Mouse (Mus musculus) left cerebral cortex, postnatal 36 days (tissue): ENCODE results near the gene Itgb4. TPM values are rescaled to one million over a fixed set of nuclear protein-coding genes. Genes with fewer than 3 reads are reported as not detected.

ENCODE experiments used
- DNase-seq, 2 experiments: peaks; one replicate each; pipeline ENCODE4 v3.0.0; 2021 to 2022; ENCODE audit warnings: low spot score in 2 of 2, mixed read lengths in 1 of 2
- intact Hi-C: fragments of 180-260 bp; cut with DNase I; formaldehyde crosslinking; loops from one replicate; pipeline ENCODE4 v1.15.1; 2025
- total RNA-seq, 2 experiments: library from RNA; stranded (reverse); gene quantifications; 2 replicates each; pipeline ENCODE4 v1.2.3; 2021

Itgb4 gene
- total RNA-seq, 2 experiments from 2014 or later = 5.1 to 7.3 TPM

GRCm38 (mm10) chr11:116043286-116043685 lies 68.8 kb downstream of the Itgb4 start:
- DNase-seq = no peak
- intact Hi-C loops = no loop called here

DNA sequence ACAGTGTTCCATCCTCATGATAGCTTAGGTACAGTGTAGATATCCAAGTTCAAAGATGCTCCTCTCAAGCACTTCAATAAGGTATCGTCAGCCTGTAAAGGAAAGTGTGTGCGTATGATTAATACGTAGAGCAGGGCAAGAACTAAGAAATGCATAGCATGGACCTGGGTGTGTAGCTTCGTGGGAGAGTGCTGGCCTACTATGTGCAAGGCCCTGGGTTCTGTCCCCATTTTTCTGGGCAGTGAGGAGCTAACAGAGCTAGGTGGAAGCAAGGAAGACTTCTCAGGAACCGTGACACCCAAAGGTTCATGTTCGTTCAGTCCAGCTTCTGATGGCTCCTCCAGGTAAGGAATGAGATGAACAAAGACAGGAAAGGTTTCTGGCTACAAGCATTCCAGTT lies 70.7 kb downstream of the Itgb4 start:
- no peak for DNase-seq
- intact Hi-C loops = no loop called here

DNA sequence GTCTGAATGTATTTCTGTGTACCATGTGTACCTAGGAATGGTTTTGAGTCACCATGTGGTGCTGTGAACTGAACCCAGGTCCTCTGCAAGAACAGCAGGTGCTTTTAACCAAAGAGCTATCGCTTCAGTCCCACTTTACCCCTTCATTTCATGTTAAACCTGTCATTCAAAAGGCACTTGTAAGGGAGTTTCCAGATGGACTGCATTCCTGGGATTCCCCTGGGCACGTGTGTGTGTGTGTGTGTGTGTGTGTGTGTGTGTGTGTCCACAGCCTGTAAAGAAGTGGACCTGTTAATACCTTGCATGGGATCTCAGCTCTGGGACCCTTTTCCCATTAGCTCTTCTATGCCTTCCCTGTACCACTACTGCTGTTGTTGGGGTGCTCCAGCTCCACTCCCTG lies 75.1 kb downstream of the Itgb4 start:
- no peak for DNase-seq
- intact Hi-C loops = no loop called here

- DNase-seq = no peak
- intact Hi-C loops = no loop called here
Measured at GRCm38 (mm10) chr11:116050196-116050595, 75.7 kb downstream of the Itgb4 start.

GRCm38 (mm10) chr11:116053510-116054229 lies 79.2 kb downstream of the Itgb4 start:
- intact Hi-C loops = no loop called here
- DNase-seq = no peak

DNA sequence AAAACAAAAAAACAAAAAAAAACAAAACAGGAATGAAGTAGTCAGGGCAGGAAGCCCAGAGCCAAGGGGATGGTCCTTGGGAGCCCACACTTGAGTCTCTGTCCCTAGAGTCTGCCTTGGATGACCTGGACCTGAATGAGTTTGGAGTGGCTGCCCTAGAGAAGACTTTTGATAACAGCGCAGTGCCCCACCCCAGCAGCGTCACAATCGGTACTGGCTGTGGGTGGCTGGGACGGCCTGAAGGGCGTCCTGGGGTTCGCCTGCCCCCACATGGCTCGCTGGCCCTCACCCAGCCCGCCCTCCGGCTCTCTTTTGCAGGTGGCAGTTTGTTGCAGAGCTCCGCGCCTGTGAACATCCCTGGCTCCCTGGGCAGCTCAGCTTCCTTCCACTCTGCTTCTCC lies 81.4 kb downstream of the Itgb4 start:
- no peak for DNase-seq
- intact Hi-C loops = no loop called here

DNA sequence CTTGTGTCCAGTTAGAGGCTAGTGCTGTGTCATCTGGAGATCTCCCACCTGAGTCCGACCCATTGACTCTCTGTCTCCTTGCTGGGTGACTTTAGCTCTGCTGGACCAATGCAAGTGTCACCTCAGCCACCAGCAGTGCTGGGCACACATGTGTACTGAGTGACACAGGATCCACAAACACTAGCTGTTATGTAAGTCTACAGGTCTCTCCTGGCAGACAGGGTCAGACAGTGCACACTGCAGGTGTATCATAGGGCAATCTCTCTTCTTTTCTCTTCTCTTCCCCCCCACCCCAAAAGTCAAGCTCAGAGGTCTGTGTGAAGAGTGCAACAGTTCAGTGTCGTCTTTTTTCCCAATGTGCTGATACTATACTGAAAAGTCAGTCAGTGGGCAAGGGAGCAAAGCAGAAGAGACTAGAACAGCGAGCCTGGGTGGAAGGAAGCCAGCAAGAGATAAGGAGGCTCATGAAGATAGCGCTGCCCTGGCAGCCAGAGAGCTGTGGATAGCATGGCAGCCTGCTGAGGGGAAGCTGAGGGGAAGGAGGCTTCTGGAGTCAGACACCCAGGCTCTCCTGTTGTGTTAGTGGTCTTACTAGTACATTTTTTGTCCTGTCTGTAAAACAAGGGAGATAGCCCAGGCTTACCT lies 82.8 kb downstream of the Itgb4 start:
- DNase-seq = no peak
- intact Hi-C loops = no loop called here

Other genes with a start within 250 kb of the Itgb4 start
- gene Tmem94, start 209.3 kb upstream of the Itgb4 start, total RNA-seq = 10 to 100 TPM; 54.9 to 69.9 TPM
- gene Caskin2, start 161.1 kb upstream of the Itgb4 start, total RNA-seq = 10 to 100 TPM; 19.1 to 19.9 TPM
- gene Tsen54, start 160.0 kb upstream of the Itgb4 start, total RNA-seq = 10 to 100 TPM; 10.6 to 16.0 TPM
- gene Llgl2, start 150.7 kb upstream of the Itgb4 start, total RNA-seq = 1 to 10 TPM; 2.6 to 3.9 TPM
- under 1 TPM; 0.34 to 0.52 TPM for gene Myo15b, start 116.3 kb upstream of the Itgb4 start, total RNA-seq
- gene Smim5, start 74.7 kb upstream of the Itgb4 start, total RNA-seq = not detected
- gene Smim6, start 62.7 kb upstream of the Itgb4 start, total RNA-seq = not detected
- gene Sap30bp, start 41.4 kb upstream of the Itgb4 start, total RNA-seq = 10 to 100 TPM; 47.6 to 48.3 TPM
- gene Recql5, start 41.2 kb upstream of the Itgb4 start, total RNA-seq = 10 to 100 TPM; 23.4 to 30.7 TPM
- gene Galk1, start 38.0 kb downstream of the Itgb4 start, total RNA-seq = 10 to 100 TPM; 15.8 to 18.6 TPM
- gene H3f3b, start 53.3 kb downstream of the Itgb4 start, total RNA-seq = 100 to 1,000 TPM; 253 to 254 TPM
- gene Unk, start 55.6 kb downstream of the Itgb4 start, total RNA-seq = 10 to 100 TPM; 18.9 to 27.0 TPM
- gene Unc13d, start 103.3 kb downstream of the Itgb4 start, total RNA-seq = 1 to 10 TPM in 1 of 2 experiments, under 1 TPM in 1; 0.93 to 1.0 TPM
- 100 to 1,000 TPM; 388 to 420 TPM for gene Wbp2, start 112.3 kb downstream of the Itgb4 start, total RNA-seq
- 1 to 10 TPM; 7.0 to 9.6 TPM for gene Trim47, start 152.5 kb downstream of the Itgb4 start, total RNA-seq
- 1 to 10 TPM; 7.2 to 8.4 TPM for gene Trim65, start 156.4 kb downstream of the Itgb4 start, total RNA-seq
- gene Mrpl38, start 164.2 kb downstream of the Itgb4 start, total RNA-seq = 10 to 100 TPM; 58.3 to 62.1 TPM
- gene Fbf1, start 193.5 kb downstream of the Itgb4 start, total RNA-seq = 10 to 100 TPM; 65.5 to 98.0 TPM
- 10 to 100 TPM; 41.3 to 41.6 TPM for gene Ten1, start 224.1 kb downstream of the Itgb4 start, total RNA-seq
- gene Acox1, start 224.3 kb downstream of the Itgb4 start, total RNA-seq = 100 to 1,000 TPM; 115 to 118 TPM